Mouse (Mus musculus) olfactory bulb, adult 2 months (tissue): ENCODE results near the gene Il10rb. TPM values are rescaled to one million over a fixed set of nuclear protein-coding genes. Genes with fewer than 3 reads are reported as not detected.
"Not testable (repeated sequence)": the region's sequence is repeated elsewhere in the genome, so short reads cannot be mapped to it uniquely, and the experiment has no call there.

ENCODE experiments used
- H3K27ac ChIP-seq: fragments of 200-500 bp; 2 replicates; pipeline ENCODE4 v1.5.1; 2012; ENCODE audit warnings: low read depth, low read length; ENCODE audit not compliant: insufficient read depth
- H3K4me1 ChIP-seq: fragments of 200-500 bp; 2 replicates; pipeline ENCODE4 v1.6.1; 2012; ENCODE audit warnings: low read length; ENCODE audit not compliant: control insufficient read depth, insufficient read depth
- H3K4me3 ChIP-seq: fragments of 200-500 bp; 2 replicates; pipeline ENCODE4 v1.5.1; 2012; ENCODE audit warnings: mild to moderate bottlenecking, low read depth, low read length, moderate library complexity; ENCODE audit not compliant: insufficient read depth
- CTCF ChIP-seq: fragments of 200-500 bp; IDR thresholded peaks from 2 replicates; pipeline ENCODE4 v1.5.1; 2012; ENCODE audit warnings: low read depth, mild to moderate bottlenecking, low read length, moderate library complexity; ENCODE audit not compliant: insufficient read depth
- POLR2A ChIP-seq: fragments of 200-500 bp; IDR thresholded peaks from 2 replicates; pipeline ENCODE4 v1.6.1; 2012; ENCODE audit warnings: mild to moderate bottlenecking, low read depth, low read length, moderate library complexity; ENCODE audit not compliant: insufficient read depth
- WGBS: fragments of 180-500 bp; shearing (Covaris S2); methylation state at CpG from one replicate; pipeline ENCODE4 v1.1.7; 2018; 5-methylcytosine and 5-hydroxymethylcytosine counted together
- polyA plus RNA-seq: library from polyadenylated mRNA; stranded (reverse); fragments of >200 nt; gene quantifications from 2 replicates; pipeline ENCODE4 v1.2.4, GENCODE M21; 2012; ENCODE audit warnings: low replicate concordance; ENCODE audit not compliant: missing spikeins, insufficient read depth, insufficient read length

Gene Il10rb
- polyA plus RNA-seq, 1 experiment = not detected

GRCm38 (mm10) chr16:91426586-91426985 lies 20.6 kb downstream of the Il10rb start:
- TF ChIP-seq CTCF = no peak
- no peak for TF ChIP-seq POLR2A
- Histone ChIP-seq H3K4me1 (no peaks in the 10 kb centered on the region), H3K27ac (no peak overlapping the region), H3K4me3 (no peak overlapping the region)
- WGBS = 91% methylated on average over 4 of the region's 4 CpGs

- H3K4me1 ChIP-seq = no peaks in the 10 kb centered on the region
- H3K4me3 ChIP-seq = no peak overlapping the region
- WGBS = 87% methylated on average over 5 of the region's 5 CpGs
- TF ChIP-seq POLR2A (no peak), CTCF (no peak)
- H3K27ac ChIP-seq = no peak overlapping the region
Measured at GRCm38 (mm10) chr16:91427461-91427860, 21.5 kb downstream of the Il10rb start.

GRCm38 (mm10) chr16:91428259-91428865 lies 22.4 kb downstream of the Il10rb start:
- Histone ChIP-seq H3K4me1 (no peaks in the 10 kb centered on the region), H3K27ac (no peak overlapping the region), H3K4me3 (no peak overlapping the region)
- WGBS = 88% methylated on average over 8 of the region's 8 CpGs
- TF ChIP-seq CTCF = no peak
- no peak for TF ChIP-seq POLR2A

GRCm38 (mm10) chr16:91432720-91433328 lies 26.9 kb downstream of the Il10rb start:
- TF ChIP-seq CTCF = no peak
- TF ChIP-seq POLR2A = no peak
- no peak overlapping the region for H3K4me3 ChIP-seq
- H3K4me1 ChIP-seq = no peaks in the 10 kb centered on the region
- WGBS = 60% methylated on average over 5 of the region's 5 CpGs
- H3K27ac ChIP-seq = no peak overlapping the region

- no peak for TF ChIP-seq CTCF
- 75% methylated on average over 8 of the region's 8 CpGs for WGBS
- Histone ChIP-seq H3K27ac (no peak overlapping the region), H3K4me3 (no peak overlapping the region), H3K4me1 (no peaks in the 10 kb centered on the region)
Measured at GRCm38 (mm10) chr16:91433329-91433933, 27.5 kb downstream of the Il10rb start.

GRCm38 (mm10) chr16:91434119-91434518 lies 28.2 kb downstream of the Il10rb start:
- H3K27ac ChIP-seq = no peak overlapping the region
- no peak for TF ChIP-seq CTCF
- H3K4me1 ChIP-seq = no peaks in the 10 kb centered on the region
- 93% methylated on average over 3 of the region's 3 CpGs for WGBS
- no peak overlapping the region for H3K4me3 ChIP-seq

GRCm38 (mm10) chr16:91438081-91438480 lies 32.1 kb downstream of the Il10rb start:
- H3K27ac ChIP-seq = no peak overlapping the region
- H3K4me3 ChIP-seq = no peak overlapping the region
- H3K4me1 ChIP-seq = peaks cover 8% of the 10 kb centered on the region; the same call in 1 of the 2 replicates
- TF ChIP-seq CTCF (no peak), POLR2A (no peak)
- WGBS = 60% methylated on average over 3 of the region's 3 CpGs

- WGBS = 94% methylated on average over 1 of the region's 1 CpGs
- H3K27ac ChIP-seq, H3K4me3 ChIP-seq, H3K4me1 ChIP-seq: not testable (repeated sequence)
Measured at GRCm38 (mm10) chr16:91438599-91438998, 32.6 kb downstream of the Il10rb start.

GRCm38 (mm10) chr16:91441366-91441765 lies 35.4 kb downstream of the Il10rb start:
- no peak overlapping the region for H3K4me3 ChIP-seq
- H3K27ac ChIP-seq = no peak overlapping the region
- 66% methylated on average over 7 of the region's 7 CpGs for WGBS
- peaks cover 8% of the 10 kb centered on the region; the same call in 1 of the 2 replicates for H3K4me1 ChIP-seq
- no peak for TF ChIP-seq POLR2A
- TF ChIP-seq CTCF = no peak

GRCm38 (mm10) chr16:91441811-91442240 lies 35.9 kb downstream of the Il10rb start:
- H3K4me1 ChIP-seq = peaks cover 8% of the 10 kb centered on the region; the same call in 1 of the 2 replicates
- H3K27ac ChIP-seq = no peak overlapping the region
- TF ChIP-seq CTCF (no peak), POLR2A (no peak)
- 88% methylated on average over 7 of the region's 7 CpGs for WGBS
- H3K4me3 ChIP-seq = no peak overlapping the region
